Mouse (Mus musculus) E14TG2a.4 (cell line): ENCODE results near the gene Wnt6.

Experiments used
- H3K27me3 ChIP-seq: 2 replicates; pipeline ENCODE4 v1.6.1; 2014; ENCODE audit warnings: low read length, control low read depth; ENCODE audit not compliant: insufficient read depth
- H3K36me3 ChIP-seq: 2 replicates; pipeline ENCODE4 v1.6.1; 2014; ENCODE audit warnings: low read length, control low read depth; ENCODE audit not compliant: insufficient read depth
- H3K4me1 ChIP-seq: replicated peaks from 2 replicates; pipeline ENCODE4 v1.6.1; 2014; ENCODE audit warnings: low read depth, low read length, control low read depth
- H3K4me3 ChIP-seq: replicated peaks from 2 replicates; pipeline ENCODE4 v1.5.1; 2014; ENCODE audit warnings: mild to moderate bottlenecking, low read length
- H3K9me3 ChIP-seq: 2 replicates; pipeline ENCODE4 v1.6.1; 2014; ENCODE audit warnings: low read length, control low read depth
- CTCF ChIP-seq: conservative IDR thresholded peaks from 2 replicates; pipeline ENCODE4 v1.5.1; 2014; ENCODE audit warnings: low read length
- NANOG ChIP-seq: IDR thresholded peaks from 2 replicates; pipeline ENCODE4 v1.6.1; 2014; ENCODE audit warnings: borderline replicate concordance, low read length, mixed read lengths
- POU5F1 ChIP-seq: IDR thresholded peaks from 2 replicates; pipeline ENCODE4 v1.6.1; 2014; ENCODE audit warnings: low read length, borderline replicate concordance

Wnt6 gene

GRCm38 (mm10) chr1:74783554-74783953 lies 11.9 kb downstream of the Wnt6 start:
- TF ChIP-seq NANOG: no peak
- TF ChIP-seq POU5F1: no peak
- TF ChIP-seq CTCF: no peak
- no peaks in the 10 kb centered on the region for H3K9me3 ChIP-seq
- peaks cover 81% of the 10 kb centered on the region for H3K27me3 ChIP-seq
- peaks cover 60% of the 10 kb centered on the region for H3K4me1 ChIP-seq
- H3K4me3 ChIP-seq: peak overlapping the region; percentile 89
- H3K36me3 ChIP-seq: no peaks in the 10 kb centered on the region

- H3K36me3 ChIP-seq: no peaks in the 10 kb centered on the region
- TF ChIP-seq POU5F1: no peak
- TF ChIP-seq NANOG: no peak
- TF ChIP-seq CTCF: peak; percentile 78
- H3K4me3 ChIP-seq: peak overlapping the region; percentile 89
- H3K4me1 ChIP-seq: peaks cover 59% of the 10 kb centered on the region
- H3K9me3 ChIP-seq: no peaks in the 10 kb centered on the region
- H3K27me3 ChIP-seq: peaks cover 87% of the 10 kb centered on the region
Measured at GRCm38 (mm10) chr1:74784041-74784759, 12.5 kb downstream of the Wnt6 start.

- Histone ChIP-seq H3K9me3 (no peaks in the 10 kb centered on the region), H3K36me3 (no peaks in the 10 kb centered on the region), H3K27me3 (peaks cover 94% of the 10 kb centered on the region), H3K4me1 (peaks cover 52% of the 10 kb centered on the region), H3K4me3 (no peak overlapping the region)
- TF ChIP-seq NANOG (no peak), CTCF (peak; percentile 76), POU5F1 (no peak)
Measured at GRCm38 (mm10) chr1:74787846-74788245, 16.2 kb downstream of the Wnt6 start.

- peaks cover 52% of the 10 kb centered on the region for H3K4me1 ChIP-seq
- H3K27me3 ChIP-seq: peaks cover 94% of the 10 kb centered on the region
- no peak overlapping the region for H3K4me3 ChIP-seq
Measured at GRCm38 (mm10) chr1:74788603-74789176, 17.0 kb downstream of the Wnt6 start.

GRCm38 (mm10) chr1:74790095-74790494 lies 18.4 kb downstream of the Wnt6 start:
- Histone ChIP-seq H3K9me3 (no peaks in the 10 kb centered on the region), H3K4me1 (peaks cover 58% of the 10 kb centered on the region), H3K36me3 (no peaks in the 10 kb centered on the region), H3K4me3 (no peak overlapping the region), H3K27me3 (peaks cover 98% of the 10 kb centered on the region)
- TF ChIP-seq CTCF (no peak), NANOG (no peak), POU5F1 (no peak)

More at GRCm38 (mm10) chr1:74788603-74789176, 17.0 kb downstream of the Wnt6 start:
- no peak for TF ChIP-seq POU5F1
- no peak for TF ChIP-seq NANOG
- no peak for TF ChIP-seq CTCF
- no peaks in the 10 kb centered on the region for H3K9me3 ChIP-seq
- H3K36me3 ChIP-seq: no peaks in the 10 kb centered on the region

GRCm38 (mm10) chr1:74791249-74791648 lies 19.6 kb downstream of the Wnt6 start, which contains the start of gene Wnt10a:
Wnt10a (plus strand) TSS chr1:74791516.
- peaks cover 62% of the 10 kb centered on the region for H3K4me1 ChIP-seq
- H3K27me3 ChIP-seq: peaks cover 98% of the 10 kb centered on the region
- H3K36me3 ChIP-seq: no peaks in the 10 kb centered on the region
- H3K9me3 ChIP-seq: no peaks in the 10 kb centered on the region
- peak within 1 kb of the TSS; percentile 69 for H3K4me3 ChIP-seq
- no peak for TF ChIP-seq CTCF
- no peak for TF ChIP-seq POU5F1
- TF ChIP-seq NANOG: no peak

- Histone ChIP-seq H3K36me3 (no peaks in the 10 kb centered on the region), H3K4me1 (peaks cover 62% of the 10 kb centered on the region), H3K4me3 (no peak overlapping the region), H3K9me3 (no peaks in the 10 kb centered on the region), H3K27me3 (peaks cover 98% of the 10 kb centered on the region)
- TF ChIP-seq POU5F1 (no peak), CTCF (no peak), NANOG (no peak)
Measured at GRCm38 (mm10) chr1:74792831-74793660, 21.4 kb downstream of the Wnt6 start.
